Comparison of ENCODE assay signal across 9 mouse cellular contexts in genomic region chr2:31654854-31655559, GRCm38 (mm10). TPM values are rescaled to one million over a fixed set of nuclear protein-coding genes. Genes with fewer than 3 reads are reported as not detected.
DNase-seq lines count a peak whose midpoint lies in the region; ATAC-seq and TF ChIP-seq lines count a peak whose summit lies in the region.
"Had no signal": no experiment of that assay in that cellular context is flagged by ENCODE, and none has a peak within 500 bp of the region (broad histone marks: within the 10 kb centered on the region; RNA-seq: fewer than 3 reads in every experiment).

No protein-coding gene starts in this region.

- peak; percentile 67 for TF ChIP-seq CTCF in liver, adult 2 months (IDR thresholded peaks at IDR 0.05; ENCODE audit: low read depth, low read length)

- no peaks in the 10 kb centered on the region for H3K79me2 ChIP-seq in liver, adult 2 months (ENCODE audit: control insufficient read depth, insufficient read depth, low read length)

- H3K4me2 ChIP-seq in kidney, embryonic 16.5 days (replicated peaks; ENCODE audit: low read depth, low read length), result peak overlapping the region; percentile 98
- H3K4me2 ChIP-seq in neural tube, embryonic 13.5 days, result peak overlapping the region; percentile 83

- no peak overlapping the region for H3K9ac ChIP-seq in kidney, embryonic 16.5 days (replicated peaks; ENCODE audit: low read length)
- H3K9ac ChIP-seq in liver, adult 2 months (ENCODE audit: low read depth, low read length), result no peak overlapping the region
- peak overlapping the region; percentile 66 for H3K9ac ChIP-seq in neural tube, embryonic 13.5 days

- peaks cover 66% of the 10 kb centered on the region for H3K27me3 ChIP-seq in kidney, embryonic 16.5 days (ENCODE audit: insufficient read depth, low read length)
- peaks cover 19% of the 10 kb centered on the region for H3K27me3 ChIP-seq in liver, adult 2 months (ENCODE audit: control insufficient read depth, insufficient read depth, low read length)
- peaks cover 99% of the 10 kb centered on the region for H3K27me3 ChIP-seq in neural tube, embryonic 13.5 days

- peaks cover 8% of the 10 kb centered on the region for H3K4me1 ChIP-seq in kidney, embryonic 16.5 days (ENCODE audit: insufficient read depth, low read length)
- H3K4me1 ChIP-seq in liver, adult 2 months (ENCODE audit: control insufficient read depth, insufficient read depth, low read length), result peaks cover 2% of the 10 kb centered on the region; the same call in 1 of the 2 replicates
- peaks cover 18% of the 10 kb centered on the region for H3K4me1 ChIP-seq in neural tube, embryonic 13.5 days (replicated peaks)

- TF ChIP-seq POLR2A in liver, adult 2 months (IDR thresholded peaks at IDR 0.05; ENCODE audit: extremely low read depth, insufficient read depth, low read length), result no peak

- peak; percentile 35; the same call in 1 of the 2 replicates for ATAC-seq in granulocyte monocyte progenitor cell, adult 5-6 weeks (replicated peaks; ENCODE audit: poor library complexity, severe bottlenecking)
- ATAC-seq in kidney, embryonic 16.5 days (ENCODE audit: low FRiP score, low TSS enrichment), result no peak
- peak; percentile 51; the same call in 1 of the 2 replicates for ATAC-seq in neural tube, embryonic 13.5 days (ENCODE audit: low read depth)
- ATAC-seq in activated CD4-positive, CD25-positive, alpha-beta regulatory T cell, adult 4 months, result no peak

- peaks cover 8% of the 10 kb centered on the region for H3K9me3 ChIP-seq in kidney, embryonic 16.5 days (ENCODE audit: low read length)
- H3K9me3 ChIP-seq in neural tube, embryonic 13.5 days, result peaks cover 9% of the 10 kb centered on the region

- DNase-seq in ovary, postnatal 36 days (ENCODE audit: low spot score), result peak; percentile 36
- DNase-seq in ovary, adult 18-20 months (ENCODE audit: low spot score), result no peak
- peak; percentile 85 to 92 for DNase-seq in cerebellum, postnatal 14 days
- no peak for DNase-seq in liver, adult 2 months (ENCODE audit: extremely low read depth, low read depth, low spot score)

- H3K4me3 ChIP-seq in kidney, embryonic 16.5 days (ENCODE audit: low read length), result peak overlapping the region; percentile 59
- no peak overlapping the region for H3K4me3 ChIP-seq in liver, adult 2 months (ENCODE audit: insufficient read depth, low read depth, low read length)
- H3K4me3 ChIP-seq in neural tube, embryonic 13.5 days, result peak overlapping the region; percentile 48
- H3K4me3 ChIP-seq: myocyte had no signal

- H3K36me3 ChIP-seq in kidney, embryonic 16.5 days (ENCODE audit: insufficient read depth, low read length), result no peaks in the 10 kb centered on the region
- no peaks in the 10 kb centered on the region for H3K36me3 ChIP-seq in liver, adult 2 months (ENCODE audit: control insufficient read depth, insufficient read depth, low read length)
- no peaks in the 10 kb centered on the region for H3K36me3 ChIP-seq in neural tube, embryonic 13.5 days

- 5% methylated on average over 22 of the region's 22 CpGs for WGBS in kidney, embryonic 16.5 days
- 5% methylated on average over 22 of the region's 22 CpGs for WGBS in liver, adult 2 months
- WGBS in neural tube, embryonic 13.5 days, result 8% methylated on average over 22 of the region's 22 CpGs

- H3K27ac ChIP-seq in kidney, embryonic 16.5 days (ENCODE audit: low read length), result no peak overlapping the region
- no peak overlapping the region for H3K27ac ChIP-seq in liver, adult 2 months (replicated peaks; ENCODE audit: insufficient read depth, low read depth, low read length)
- H3K27ac ChIP-seq in neural tube, embryonic 13.5 days (replicated peaks), result 0 out of 2 replicates have a peak overlapping the region, but pooled peaks have one; percentile 46

RNA-seq across cellular contexts. Expression of gene Prdm12, which starts 15.2 kb away (rescaled TPM):
- total RNA-seq in granulocyte monocyte progenitor cell, adult 5-6 weeks (2014; fragmentation: Nextera tagmentation), result not detected in 2 replicates
- not detected in 2 replicates for total RNA-seq in granulocyte monocyte progenitor cell, adult 5-6 weeks (2017)
- polyA plus RNA-seq in kidney, embryonic 16.5 days (2015; fragmentation: Nextera tagmentation; extraction: Ambion mirVana), result not detected in 2 replicates
- total RNA-seq in liver, adult 2 months (2014; rRNA removed), result not detected in 2 replicates
- polyA plus RNA-seq in liver, adult 2 months (2012; rRNA removed), result not detected in 2 replicates
- polyA plus RNA-seq in neural tube, embryonic 13.5 days (2015; fragmentation: Nextera tagmentation; extraction: Ambion mirVana), result 36.4 and 45.9 TPM in 2 replicates
- polyA plus RNA-seq in activated CD4-positive, CD25-positive, alpha-beta regulatory T cell, adult 4 months (2017; shearing (Covaris generic)), result not detected
- polyA plus RNA-seq: myocyte had no signal

RNA-seq across cellular contexts. Expression of gene Exosc2, which starts 15.5 kb away (rescaled TPM):
- total RNA-seq in granulocyte monocyte progenitor cell, adult 5-6 weeks (2014; fragmentation: Nextera tagmentation), result 58.1 and 68.7 TPM in 2 replicates
- 59.2 and 59.7 TPM in 2 replicates for total RNA-seq in granulocyte monocyte progenitor cell, adult 5-6 weeks (2017)
- 75.1 and 79.7 TPM in 2 replicates for polyA plus RNA-seq in kidney, embryonic 16.5 days (2015; fragmentation: Nextera tagmentation; extraction: Ambion mirVana)
- total RNA-seq in liver, adult 2 months (2014; rRNA removed), result 9.8 and 10.4 TPM in 2 replicates
- polyA plus RNA-seq in liver, adult 2 months (2012; rRNA removed), result 5.5 and 6.3 TPM in 2 replicates
- 41.9 and 42.6 TPM in 2 replicates for polyA plus RNA-seq in neural tube, embryonic 13.5 days (2015; fragmentation: Nextera tagmentation; extraction: Ambion mirVana)
- polyA plus RNA-seq in activated CD4-positive, CD25-positive, alpha-beta regulatory T cell, adult 4 months (2017; shearing (Covaris generic)), result 10 to 100 TPM; 36.2 to 47.9 TPM

RNA-seq across cellular contexts. Expression of gene Abl1, which starts 33.2 kb away (rescaled TPM):
- 41.9 and 65.4 TPM in 2 replicates for total RNA-seq in granulocyte monocyte progenitor cell, adult 5-6 weeks (2014; fragmentation: Nextera tagmentation)
- total RNA-seq in granulocyte monocyte progenitor cell, adult 5-6 weeks (2017), result 21.0 and 24.5 TPM in 2 replicates
- 43.7 and 48.0 TPM in 2 replicates for polyA plus RNA-seq in kidney, embryonic 16.5 days (2015; fragmentation: Nextera tagmentation; extraction: Ambion mirVana)
- 13.0 and 14.1 TPM in 2 replicates for total RNA-seq in liver, adult 2 months (2014; rRNA removed)
- polyA plus RNA-seq in liver, adult 2 months (2012; rRNA removed), result 11.0 and 13.9 TPM in 2 replicates
- polyA plus RNA-seq in neural tube, embryonic 13.5 days (2015; fragmentation: Nextera tagmentation; extraction: Ambion mirVana), result 19.3 and 21.6 TPM in 2 replicates
- polyA plus RNA-seq in activated CD4-positive, CD25-positive, alpha-beta regulatory T cell, adult 4 months (2017; shearing (Covaris generic)), result 1 to 10 TPM; 7.4 to 8.1 TPM

Comparison
In these comparisons a context has a peak if more than half of its experiments do, and no peak if none do; other contexts are left out.
1. DNase-seq: peak in ovary, postnatal 36 days (single experiment) and cerebellum, postnatal 14 days (2 of 2); none in ovary, adult 18-20 months (single experiment) and liver, adult 2 months (single experiment).
2. ATAC-seq: peak in granulocyte monocyte progenitor cell, adult 5-6 weeks (single experiment) and neural tube, embryonic 13.5 days (single experiment); none in kidney, embryonic 16.5 days (single experiment) and activated CD4-positive, CD25-positive, alpha-beta regulatory T cell, adult 4 months (single experiment).
3. RNA of gene Prdm12, which starts 15.2 kb away (polyA plus RNA-seq): 36.4 to 45.9 TPM in neural tube, embryonic 13.5 days; not detected in kidney, embryonic 16.5 days, not detected in liver, adult 2 months and not detected in activated CD4-positive, CD25-positive, alpha-beta regulatory T cell, adult 4 months; every median in the first group is over 10 times any median in the second.